Mouse (Mus musculus) CD4-positive helper T cell, adult 2 months (primary cell): ENCODE measurements around the gene Ndufs7.
A peak's percentile ranks its signal among the peaks of the same experiment; 100 is the strongest.

ENCODE experiments used
- DNase-seq: peaks from one replicate; pipeline ENCODE4 v3.0.0-alpha.2; 2012; ENCODE audit warnings: low read depth, missing footprints, low spot score

The Ndufs7 gene

DNA sequence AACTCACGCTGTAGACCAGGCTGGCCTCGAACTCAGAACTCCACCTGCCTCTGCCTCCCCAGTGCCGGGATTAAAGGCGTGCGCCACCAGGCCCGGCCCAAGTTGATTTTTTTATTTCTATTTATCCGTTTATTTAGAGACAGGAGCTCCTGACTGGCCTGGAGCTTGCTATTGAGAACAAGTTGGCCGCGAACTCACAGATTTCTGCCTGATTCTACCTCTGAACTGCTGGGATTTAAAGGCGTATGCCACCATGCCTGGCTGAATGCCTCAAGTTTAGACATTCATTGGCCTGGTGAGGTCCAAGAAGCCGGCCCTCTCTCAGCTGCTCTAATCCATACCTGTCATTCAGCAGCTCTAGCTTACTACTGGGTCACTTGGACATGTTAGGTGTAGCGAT, 13.2 kb downstream of the Ndufs7 start:
- DNase-seq, result no peak

DNA sequence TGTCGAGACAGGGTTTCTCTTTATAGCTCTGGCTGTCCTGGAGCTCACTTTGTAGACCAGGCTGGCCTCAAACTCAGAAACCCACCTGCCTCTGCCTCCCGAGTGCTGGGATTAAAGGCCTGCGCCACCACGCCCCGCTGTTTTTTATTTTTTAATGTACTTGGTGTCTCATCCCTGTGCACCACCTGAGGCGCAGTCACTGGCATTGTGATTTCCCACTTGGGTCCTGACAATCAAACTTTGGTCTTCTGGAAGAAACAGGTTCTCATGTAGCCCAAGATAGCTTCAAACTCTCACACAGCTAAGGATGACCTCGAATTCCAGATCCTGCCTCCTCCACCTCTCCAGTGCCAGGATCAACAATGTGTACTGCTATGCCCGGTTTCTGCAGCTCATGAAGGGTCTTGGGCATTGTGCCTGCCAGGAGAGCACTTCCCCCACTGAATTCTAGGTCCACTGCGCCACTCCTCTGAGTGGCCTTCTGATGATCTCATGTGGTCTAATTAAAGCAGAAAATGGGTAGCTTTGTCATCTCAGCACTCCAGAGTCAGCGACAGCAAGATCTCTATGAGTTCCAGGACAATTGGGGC, 13.9 kb downstream of the Ndufs7 start:
- DNase-seq, result no peak

DNA sequence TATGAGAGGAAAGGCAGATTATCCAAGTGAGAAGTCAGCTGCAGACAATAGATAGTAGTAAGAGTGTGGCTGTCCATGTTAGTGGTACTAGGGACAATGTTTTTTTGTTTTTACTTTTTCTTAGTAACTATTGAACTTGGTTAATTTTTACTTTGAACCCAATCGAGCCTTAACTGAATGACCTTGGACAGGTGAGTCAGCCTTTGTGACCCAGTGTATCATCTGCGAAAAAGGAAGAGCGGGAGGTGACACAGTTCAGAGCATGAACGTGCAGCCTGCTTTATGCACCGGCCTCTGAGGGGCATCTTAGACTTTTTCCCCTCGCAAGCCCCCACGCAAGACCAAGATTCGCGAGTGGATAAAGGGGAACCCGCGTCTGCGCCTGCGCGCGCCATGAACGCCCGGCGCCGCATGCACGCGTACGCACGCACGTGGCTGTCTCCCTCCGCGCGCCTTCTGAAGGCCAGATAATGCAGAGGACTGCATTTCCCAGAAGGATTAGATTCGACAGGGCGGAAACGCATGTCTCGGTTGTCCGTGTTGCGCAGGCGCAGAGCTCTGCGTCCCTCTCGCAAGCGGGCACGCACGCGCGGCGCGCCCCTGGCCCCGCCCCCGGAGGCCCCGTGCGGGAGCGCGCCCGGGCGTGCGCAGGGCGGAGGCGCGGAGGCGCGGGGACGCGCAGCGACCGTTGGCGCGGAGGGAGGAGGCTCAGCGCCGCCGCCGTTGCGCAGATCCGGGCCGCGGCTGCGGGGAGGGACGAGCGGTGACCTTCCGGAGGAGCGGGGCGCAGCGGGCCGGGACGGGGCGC, 15.6 kb downstream of the Ndufs7 start:
- DNase-seq, result peak; percentile 99

DNA sequence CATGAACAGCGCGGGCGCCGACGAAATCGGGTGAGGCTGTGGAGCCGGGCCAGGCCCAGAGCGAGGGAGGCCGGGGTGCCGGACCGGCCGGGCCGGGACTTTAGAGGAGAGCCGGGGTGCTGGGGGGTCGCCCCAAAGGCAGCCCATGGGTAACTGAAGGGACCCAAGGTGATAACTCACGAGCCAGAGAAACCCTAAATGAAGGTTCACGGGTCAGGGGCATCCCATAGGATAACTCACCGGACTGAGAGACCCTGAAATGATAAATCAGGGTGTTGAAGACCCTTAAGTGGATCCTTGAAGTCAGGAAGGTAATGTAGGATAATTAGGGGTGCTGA, 16.2 kb downstream of the Ndufs7 start:
- DNase-seq, result no peak

DNA sequence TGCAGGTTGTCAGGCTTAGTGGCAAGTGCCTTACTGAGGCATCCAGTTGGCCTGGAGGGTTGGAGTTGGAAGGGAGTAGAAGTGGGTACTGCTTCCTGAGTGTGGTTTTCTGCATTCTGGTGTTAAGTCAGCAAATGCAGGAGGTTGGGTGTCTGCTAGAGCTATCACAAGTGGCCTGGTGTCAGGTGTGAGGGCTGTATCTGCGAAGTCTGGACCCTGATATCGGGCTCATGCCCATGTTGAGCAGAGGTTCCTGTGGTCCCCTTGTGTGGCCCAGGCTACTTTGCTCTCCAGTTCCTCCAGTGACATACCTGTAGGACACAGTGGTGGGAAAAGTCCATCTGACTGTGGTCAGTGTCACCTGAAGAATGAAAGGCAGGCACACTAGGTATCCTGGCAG, 21.2 kb downstream of the Ndufs7 start:
- no peak for DNase-seq

DNA sequence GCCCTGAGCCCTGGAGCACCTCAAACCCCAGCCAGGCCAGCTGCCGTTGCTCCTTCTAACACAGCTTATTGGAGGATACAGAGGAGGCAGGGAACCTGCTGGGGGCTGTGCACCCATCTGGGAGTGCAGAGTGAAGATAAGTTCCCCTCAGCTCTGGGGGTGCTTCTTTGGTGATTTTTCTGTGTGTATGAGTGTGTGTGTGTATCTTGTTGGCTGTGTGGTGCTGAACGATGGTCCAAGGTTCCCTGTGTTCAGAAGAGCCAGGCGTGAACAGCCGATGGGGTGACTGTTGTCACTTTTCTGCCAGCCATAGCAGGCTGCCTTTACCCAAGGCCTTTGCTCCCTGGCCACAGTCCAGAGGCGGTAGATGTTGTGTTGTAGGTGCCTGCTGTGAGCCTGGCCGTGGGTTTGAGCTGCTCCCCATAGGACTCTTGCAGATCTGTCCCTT, 21.8 kb downstream of the Ndufs7 start:
- no peak for DNase-seq

DNA sequence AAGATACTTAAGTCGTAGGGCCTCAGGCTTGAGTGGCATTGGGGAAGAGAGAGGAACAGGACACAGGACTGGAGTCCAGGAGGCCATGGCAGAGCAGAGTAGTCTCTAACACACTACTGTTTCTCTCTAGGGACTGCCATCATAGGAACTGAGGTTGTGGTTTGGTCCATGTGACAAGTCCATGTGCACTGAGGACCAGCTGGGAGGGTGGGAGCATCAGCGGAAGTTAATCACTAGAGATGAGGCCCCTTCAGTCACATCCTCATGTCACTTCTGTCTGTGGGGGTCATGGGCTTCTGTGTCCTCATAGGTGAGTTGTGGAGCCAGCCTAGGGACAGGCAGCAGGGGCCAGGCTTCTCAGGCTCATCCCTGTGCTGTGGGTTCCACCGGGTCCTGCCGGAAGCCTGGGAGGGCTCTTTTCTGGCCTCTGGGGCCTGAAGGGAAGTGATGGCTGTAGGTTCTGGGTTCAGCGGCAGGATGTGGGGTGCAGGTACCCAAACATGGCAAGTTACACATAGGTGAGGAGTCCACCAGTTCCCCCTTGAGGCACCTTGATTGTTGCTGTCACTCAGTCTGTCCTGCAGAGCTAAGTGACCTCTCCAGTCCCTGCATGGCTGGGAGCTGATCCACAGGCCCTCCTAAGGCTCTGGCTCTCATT, 22.4 kb downstream of the Ndufs7 start:
- DNase-seq, result peak; percentile 34

DNA sequence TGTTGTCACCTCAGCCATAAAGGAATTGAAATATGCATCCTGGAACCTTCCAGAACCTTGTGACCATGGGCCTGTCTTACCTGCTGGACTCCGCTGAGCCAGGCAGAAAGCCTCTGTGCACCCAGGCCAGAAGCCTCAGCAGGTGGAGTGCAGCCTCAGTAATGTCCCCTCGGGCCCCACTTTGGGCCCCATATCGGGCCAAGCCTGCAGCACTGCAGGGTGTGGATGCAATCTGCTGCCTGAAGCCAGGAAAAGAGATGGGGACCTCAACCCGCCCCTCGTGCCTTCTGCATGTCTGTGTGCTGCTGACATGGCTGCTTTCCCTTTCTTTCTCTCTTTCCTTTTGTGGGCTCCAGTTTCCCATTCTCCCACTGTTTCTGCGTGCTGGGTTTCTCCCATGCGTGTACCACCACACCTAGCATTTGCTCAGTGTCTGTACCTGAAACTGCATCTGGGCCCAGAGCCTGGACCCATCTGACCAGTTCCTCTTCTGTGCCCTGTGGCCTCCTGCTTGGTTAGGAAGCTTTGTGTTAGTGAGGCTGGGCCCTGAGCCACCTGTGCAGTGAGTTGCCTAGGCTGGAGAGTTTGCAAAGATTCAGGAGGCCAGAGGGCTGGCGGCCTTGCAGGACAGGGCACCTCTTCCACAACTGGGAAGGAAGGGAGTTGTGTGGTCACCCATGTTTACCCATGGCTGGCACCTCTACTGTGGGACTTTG, 23.1 kb downstream of the Ndufs7 start:
- DNase-seq, result no peak

DNA sequence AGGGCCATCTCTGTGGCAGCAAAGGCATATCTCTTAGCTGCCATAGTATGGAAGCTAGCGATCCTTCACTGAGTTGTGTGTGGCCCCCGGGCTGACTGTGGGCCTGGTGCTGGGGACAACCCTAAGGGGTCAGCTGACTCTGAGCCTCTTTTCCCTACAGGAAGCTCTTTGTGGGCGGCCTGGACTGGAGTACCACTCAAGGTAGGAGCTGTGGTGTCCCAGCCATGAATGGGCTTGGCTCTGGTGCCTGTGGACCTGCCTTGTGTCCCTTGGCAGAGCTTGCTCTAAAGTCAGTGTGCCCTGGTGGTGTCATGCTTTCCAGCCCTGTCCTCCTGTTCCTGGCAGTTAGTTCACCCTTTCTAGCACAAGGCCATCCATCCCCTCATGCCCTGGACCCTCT, 24.9 kb downstream of the Ndufs7 start:
- DNase-seq, result no peak

DNA sequence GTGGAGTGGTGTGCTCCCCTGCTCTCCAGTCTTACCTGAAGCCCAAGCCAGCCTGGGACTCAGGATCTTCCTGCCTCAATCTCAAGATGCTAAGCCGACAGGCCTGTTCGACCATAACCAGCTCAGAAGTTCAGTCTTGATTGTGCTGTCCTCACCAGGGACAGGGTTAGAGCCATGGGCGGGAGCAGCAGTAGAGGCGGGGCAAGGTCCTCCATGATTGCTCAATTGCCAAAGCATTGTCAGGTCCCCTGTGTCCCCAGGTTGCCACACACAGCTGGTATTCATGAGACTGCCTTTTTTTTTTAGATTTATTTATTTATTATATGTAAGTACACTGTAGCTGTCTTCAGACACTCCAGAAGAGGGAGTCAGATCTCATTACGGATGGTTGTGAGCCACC, 27.3 kb downstream of the Ndufs7 start:
- DNase-seq, result no peak

DNA sequence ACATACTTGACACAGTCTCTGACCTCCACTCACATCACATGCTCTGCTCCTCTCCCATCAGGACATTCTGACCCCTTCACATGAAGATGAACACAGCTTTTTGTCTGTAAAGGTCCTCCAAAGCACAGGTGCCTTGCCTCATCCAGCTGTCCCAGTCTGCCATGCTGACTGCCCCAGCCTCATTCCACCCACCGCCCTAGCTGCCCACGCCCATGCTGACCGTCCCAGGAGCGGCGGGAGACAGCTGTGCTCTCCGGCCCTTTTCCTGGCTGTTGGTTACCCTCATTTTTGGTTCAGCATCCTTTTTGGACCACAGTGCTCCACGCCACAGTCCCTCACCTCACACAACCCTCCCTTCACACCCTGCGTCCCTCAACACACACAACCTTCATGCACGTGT, 29.5 kb downstream of the Ndufs7 start:
- no peak for DNase-seq

DNA sequence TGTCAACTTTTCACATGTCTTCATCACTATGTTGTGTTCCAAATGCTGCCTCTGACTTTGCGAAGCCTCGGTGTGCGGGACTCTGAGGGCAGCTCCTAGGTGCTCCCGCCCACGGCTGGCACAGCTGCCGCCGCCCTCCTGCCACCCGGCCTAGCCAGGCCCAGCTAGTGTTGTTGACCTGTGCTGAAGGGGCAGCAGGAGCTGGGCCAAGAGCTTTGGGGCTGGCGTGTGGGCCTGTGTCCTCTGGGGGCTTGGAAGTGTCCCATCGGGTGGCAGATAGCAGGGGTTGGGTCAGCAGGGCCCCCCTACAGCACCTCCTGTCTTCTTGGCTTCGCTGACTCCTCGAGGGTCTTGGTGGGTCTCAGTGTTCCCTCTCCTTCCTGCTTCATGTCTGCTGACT, 30.4 kb downstream of the Ndufs7 start:
- no peak for DNase-seq

DNA sequence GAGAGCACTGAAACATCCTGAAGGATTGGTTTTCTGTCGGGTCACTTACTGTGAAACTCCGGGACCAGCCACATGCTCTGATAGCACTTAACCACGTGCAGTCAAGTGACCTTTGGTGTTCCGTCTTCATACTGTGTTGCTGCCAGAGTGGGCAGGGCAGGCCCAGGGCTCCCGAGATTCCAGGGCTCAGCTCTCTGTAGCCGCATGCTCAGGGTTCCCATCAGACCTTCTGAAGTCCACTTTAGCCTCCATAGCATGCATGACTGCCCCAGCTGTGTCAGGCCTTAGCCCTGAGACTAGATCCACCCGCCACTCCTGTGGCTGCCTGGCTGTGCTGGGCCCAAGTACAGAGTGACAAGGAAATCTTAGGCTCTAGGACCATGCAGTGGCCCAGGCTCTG, 32.4 kb downstream of the Ndufs7 start:
- no peak for DNase-seq

DNA sequence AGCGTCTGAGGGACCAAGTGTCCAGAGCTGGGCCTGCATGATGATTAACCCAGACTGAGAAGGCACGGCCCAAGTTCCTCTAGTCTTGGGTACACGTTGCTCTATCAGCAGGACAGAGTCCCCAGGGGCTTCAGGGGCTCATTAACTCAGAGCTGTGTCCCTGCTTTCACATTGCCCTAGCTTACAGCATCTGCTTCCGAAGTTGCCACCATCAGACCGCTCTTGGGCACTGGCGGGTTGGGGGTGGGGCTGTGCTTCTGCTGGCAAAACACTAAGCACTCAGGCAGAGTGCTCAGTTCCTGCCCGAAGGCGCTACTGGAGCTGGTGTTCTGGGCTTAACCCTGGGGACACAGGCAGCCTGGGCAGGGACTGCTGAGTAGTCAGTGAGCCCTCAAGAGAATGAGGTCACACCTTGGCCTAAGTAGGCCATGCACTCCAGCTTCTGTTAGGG, 33.0 kb downstream of the Ndufs7 start:
- no peak for DNase-seq

DNA sequence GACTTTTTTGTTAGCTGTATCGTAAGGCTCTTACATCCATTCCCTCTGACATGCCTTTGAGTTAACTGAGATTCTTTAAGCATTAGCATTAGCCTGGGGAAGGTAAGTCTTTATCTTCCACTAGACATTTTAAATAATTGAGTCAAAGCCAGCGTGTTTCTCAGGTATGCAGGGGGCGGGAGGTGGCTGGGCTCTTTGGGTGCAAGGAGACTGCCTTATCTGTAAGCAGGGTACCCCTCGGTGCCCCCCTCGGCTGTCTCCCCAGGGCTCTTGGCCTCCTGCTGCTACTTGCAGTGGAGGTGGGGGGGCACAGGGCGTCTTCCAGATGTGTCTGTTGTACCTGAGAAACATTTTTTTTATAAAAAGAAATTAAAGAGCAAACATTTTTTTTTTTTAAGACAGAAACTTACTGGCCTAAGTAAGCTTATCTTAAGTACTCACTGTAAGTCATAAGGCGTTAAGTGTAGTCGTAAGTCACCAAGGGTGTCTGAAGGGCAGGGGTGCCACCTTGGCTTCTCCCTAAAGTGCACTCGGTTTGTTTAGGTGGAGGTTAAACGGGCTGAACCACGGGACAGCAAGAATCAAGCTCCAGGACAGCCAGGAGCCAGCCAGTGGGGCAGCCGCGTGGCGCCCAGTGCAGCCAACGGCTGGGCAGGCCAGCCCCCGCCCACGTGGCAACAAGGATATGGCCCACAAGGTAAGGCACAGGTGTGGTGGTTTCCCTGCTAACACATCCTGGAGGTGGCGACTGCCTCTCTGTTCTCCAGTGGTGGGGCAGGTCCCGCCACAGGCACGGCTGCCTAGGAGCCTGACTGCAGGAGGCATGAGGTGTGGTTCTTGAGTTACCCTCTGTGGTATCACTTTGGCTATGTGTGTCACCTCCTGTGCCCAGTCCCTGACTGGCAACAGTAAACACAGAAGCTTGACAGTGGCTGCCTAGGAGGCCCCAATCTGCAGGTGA, 33.8 kb downstream of the Ndufs7 start:
- no peak for DNase-seq

DNA sequence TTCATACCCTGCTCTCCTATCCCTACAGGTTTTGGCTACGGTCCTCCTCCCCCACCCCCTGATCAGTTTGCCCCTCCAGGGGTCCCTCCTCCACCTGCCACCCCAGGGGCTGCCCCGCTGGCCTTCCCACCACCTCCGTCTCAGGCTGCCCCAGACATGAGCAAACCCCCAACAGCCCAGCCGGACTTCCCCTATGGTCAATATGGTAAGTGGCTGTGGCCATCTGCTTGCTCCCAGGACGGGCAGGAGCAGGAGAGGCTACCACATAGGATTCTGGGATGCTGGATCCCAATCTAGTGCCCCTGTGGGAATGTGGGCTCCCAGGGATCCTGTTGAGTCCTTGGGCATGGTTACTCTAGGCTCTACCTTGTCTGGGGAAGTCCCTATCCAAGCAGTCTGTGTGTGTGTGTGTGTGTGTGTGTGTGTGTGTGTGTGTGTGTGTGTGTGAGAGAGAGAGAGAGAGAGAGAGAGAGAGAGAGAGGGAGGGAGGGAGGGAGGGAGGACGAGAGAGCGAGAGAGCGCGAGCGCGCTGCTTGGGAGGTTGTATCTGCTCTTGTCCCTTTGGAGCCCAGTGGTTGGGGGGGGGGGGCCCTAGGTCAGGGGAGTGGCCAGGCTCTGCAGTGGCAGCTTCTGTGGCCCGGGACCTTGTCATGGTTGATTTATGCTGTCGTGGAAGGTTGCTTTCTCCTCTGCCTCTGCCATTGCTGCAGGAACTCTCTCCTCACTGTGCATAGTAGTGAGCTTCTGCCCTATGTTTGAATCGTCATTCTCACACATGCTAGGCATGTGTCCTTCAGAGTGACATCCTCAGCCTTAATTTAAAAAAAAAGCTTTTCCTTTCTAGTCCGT, 36.5 kb downstream of the Ndufs7 start:
- DNase-seq, result no peak

DNA sequence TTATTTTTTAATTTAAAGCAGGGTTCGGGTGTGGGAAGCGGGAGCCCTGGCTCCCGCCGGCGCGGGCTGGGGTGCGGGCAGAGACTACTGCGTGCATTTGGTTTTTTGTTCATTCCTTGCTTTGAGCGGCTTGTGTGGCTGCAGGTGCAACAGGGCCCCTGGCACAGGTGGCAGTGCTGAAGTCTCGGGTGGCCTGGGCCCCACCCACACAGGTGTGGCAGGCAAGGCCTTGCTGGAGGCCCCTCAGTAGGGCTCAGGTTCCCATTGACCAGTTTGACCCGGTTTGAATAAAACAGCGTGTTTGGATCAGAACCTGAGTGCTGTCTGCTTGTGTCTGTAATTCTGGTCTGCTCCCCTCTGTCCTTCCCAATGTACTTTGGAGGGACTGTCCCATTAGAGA, 39.2 kb downstream of the Ndufs7 start:
- DNase-seq, result no peak

DNA sequence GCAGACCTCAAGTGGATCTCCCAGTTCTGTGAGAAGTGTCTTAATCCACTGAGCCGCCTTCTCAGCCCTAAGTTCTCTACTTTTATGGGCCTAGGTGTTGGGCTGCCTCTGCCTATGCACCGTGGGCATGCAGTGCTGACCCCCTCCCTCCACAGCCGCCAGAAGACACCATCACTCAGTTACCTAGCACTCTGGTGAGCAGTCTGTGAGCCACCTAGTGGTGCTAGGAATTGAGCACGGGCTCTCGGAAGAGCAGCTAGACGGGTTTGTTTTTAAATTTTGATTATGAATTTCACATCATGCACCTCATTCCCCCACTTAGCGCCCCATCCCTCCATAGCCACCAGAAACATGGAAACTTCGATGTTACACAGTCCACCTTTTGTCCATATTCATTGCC, 39.7 kb downstream of the Ndufs7 start:
- DNase-seq, result no peak

DNA sequence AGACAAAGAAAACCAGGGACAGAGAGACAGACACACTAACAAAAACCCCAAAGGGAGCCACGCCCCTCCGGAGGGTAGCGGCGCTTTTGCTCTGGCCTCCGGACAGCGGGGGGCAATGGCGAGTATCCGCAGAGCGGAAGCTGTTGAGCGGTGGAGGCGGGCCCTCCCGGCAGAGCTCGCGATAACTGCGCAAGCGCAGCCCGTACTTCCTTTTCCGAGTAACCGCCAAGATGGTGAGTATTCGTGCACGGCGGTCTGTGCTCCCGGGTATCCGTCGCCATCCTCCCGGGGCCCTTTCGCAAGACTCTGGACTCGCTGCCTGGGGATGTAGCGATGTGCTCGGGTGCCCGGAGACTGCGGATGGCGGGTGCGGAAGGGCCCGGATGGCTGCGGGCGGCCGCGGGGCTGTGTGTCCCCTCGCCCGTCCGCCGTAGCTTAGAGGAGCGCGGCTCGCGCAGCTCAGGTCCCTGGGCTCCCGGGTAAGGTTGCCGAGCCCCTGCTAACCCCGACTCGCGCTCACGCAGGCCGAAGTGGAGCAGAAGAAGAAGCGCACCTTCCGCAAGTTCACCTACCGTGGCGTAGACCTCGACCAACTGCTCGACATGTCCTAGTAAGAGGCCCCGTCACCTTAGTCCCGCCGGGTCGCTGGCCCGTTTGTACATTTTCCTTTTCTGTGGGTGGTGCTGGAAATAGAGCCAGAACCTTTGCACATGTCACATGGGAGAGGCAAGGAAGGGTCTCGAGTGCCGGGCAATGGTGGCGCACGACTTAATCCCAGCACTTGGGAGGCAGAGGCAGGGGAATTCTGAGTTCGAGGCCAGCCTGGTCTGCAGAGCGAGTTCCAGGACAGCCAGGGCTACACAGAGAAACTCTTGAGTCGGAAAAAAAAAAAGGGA, 43.6 kb downstream of the Ndufs7 start, which contains the start of gene Rps15:
Rps15 (plus strand) TSS at position 203 of the 896 bp plus-strand sequence.
- peak; percentile 96 for DNase-seq
